Mouse (Mus musculus): ENCODE results near the gene Ppm1b.

The Ppm1b gene

DNA sequence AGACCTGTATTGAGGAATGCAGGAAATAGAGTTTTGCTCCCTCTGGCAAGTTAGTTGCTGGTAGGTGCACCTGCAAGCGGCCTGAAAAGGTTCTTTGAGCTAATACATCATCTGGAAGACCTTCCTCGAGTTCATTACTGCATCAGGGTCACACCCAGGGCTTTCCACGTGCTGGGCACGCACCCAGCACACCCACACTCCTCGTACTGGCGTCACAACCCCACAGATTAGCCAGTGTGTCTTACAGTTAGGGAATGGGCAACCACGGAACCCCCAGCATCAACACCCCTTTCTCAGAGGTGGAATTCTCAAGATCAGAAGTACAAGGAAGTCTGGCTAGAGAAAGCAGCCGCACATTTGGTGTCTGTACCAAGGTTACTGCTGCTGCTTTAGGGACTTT is 67.7 kb downstream of the Ppm1b start:
- DNase-seq (ENCODE audit: low read depth): no peak

DNA sequence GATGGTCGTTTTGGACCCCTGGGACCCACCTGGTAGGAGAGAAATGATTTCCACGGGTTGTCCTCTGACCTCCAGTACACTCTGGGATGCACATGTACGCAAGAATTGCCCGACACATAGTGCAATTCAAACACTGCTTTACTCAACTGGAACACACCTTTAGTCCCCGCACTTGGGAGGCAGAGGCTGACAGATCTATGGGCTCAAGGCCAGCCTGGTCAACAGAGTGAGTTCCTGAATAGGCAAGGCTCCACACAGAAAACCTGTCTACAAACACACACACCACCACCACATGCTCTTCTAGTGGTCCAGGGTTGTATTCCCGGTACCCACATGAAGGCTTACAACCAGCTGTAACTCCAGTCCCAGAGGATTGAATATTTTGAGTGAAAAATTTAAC is 68.6 kb downstream of the Ppm1b start:
- DNase-seq (ENCODE audit: low read depth): no peak

DNA sequence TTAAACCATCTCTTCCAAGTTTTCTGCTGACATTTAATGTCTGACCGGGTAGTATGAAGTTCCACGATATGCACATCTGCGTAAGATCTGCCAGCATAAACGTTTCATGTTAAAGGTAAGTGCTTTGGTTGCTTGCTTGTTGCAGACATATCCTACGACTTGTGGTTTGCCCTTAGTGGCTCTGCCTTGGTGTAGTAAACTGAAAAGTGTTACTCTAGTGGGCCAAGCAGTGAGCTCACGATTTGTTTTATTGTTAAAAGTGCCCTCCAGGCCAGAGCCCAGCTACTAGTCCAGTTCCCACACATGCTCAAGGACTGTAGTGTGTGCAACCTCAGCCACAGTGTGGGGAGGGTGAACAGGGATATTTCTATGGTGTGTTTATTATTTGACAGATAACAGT is 69.9 kb downstream of the Ppm1b start:
- DNase-seq (ENCODE audit: low read depth): no peak

DNA sequence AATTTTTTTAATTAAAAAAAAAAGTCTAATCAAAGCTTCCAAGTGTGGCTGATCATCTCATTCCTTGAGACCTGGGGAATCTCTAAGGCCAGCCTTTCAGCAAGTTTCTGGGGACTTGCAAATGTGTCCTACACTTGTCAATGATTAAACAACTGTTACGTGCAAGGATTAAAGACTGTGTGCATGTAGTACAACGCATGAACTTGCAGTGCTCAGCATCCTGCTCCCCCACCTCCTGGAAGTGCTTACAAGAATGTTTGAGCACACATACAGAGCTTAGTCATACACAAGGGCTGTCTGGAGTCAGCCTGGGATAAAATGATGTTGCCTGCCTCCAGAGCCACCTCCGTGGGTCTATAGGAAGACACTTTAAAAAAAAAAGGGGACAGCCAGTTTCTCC is 70.7 kb downstream of the Ppm1b start:
- no peak for DNase-seq (ENCODE audit: low read depth)

DNA sequence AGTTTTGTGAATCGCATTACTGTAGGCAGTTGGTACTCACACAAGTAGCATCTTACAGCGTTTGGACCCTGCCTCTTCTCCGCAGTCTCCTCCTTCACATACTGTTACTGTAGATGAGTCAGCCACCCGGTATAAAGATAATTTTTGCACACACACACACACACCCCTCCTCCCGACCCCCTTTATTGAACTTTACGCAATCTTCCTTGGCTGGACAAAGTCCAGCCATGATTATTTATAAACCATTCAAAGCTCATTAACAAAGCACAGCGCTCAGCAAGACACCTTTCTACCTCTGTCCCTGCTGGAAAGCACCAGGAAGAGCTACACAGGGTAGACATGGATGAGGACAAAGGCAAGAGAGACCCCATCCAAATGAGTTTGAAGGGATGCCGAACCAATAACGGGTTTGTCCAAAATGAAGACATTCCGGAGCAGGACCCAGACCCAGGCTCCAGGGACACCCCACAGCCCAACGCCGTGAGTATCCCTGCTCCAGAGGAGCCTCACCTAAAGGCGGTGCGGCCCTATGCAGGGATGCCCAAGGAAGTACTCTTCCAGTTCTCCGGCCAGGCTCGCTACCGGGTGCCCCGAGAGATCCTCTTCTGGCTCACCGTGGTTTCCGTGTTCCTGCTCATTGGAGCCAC is 71.7 kb downstream of the Ppm1b start, which contains the start of gene Slc3a1:
Slc3a1 (plus strand) TSS at position 284 of the 647 bp plus-strand sequence.
- no peak for DNase-seq (ENCODE audit: low read depth)

DNA sequence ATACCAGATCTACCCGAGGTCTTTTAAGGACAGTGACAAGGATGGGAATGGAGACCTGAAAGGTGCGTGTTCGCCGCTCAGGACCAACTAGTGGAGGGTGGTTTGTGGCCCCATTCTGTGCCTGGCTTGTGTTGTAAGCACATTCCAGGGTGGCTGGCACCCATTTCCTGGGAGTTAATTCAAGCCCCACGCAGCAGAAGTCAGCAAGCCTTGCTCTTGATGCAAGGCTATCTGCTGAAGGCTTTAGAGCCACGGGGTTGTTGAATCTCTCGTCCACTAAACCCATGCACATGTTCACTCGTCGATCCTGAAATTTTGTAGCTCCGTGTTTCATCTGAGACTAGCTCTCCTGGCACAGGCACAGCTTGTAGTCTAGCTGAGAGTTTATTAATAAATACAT is 72.3 kb downstream of the Ppm1b start:
- DNase-seq (ENCODE audit: low read depth): no peak

DNA sequence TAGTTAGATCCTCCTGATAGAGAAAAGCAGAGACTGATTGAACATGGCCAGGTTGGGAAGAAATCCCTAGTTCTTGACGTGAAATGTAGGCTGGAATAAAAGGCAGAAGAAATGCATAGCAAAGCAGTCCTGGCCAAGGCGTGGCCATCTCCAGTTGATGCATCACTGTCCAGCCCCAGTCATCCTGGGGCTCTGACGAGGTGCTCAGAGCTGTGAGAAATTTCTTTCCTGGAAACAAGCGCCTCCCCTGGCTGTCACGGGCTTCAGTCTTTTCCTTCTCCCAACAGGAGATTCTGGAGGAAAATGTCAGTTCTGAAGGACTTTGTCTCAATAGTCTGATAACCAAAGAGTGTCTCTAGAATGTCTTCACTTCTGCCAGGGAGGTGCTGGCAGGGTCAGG is 74.1 kb downstream of the Ppm1b start:
- no peak for DNase-seq (ENCODE audit: low read depth)

DNA sequence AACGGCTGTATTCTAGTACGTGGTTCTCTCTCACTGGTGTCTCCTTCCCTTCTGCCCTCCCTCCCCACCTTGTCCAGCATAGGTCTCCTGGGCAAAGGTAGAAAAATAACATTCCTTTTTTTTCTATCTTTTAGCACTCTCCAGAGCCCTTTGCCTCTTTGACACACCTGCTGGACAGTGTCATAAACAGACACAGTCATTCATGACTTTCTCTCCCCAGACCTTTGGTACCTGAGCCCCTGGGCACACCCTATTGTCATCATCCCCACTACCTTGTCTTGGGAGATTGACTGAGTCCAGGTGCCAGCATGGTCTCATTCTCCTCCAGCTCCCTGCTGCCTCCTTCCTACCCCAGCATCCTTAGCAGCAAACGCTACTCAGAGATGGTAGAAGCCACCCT is 76.5 kb downstream of the Ppm1b start:
- DNase-seq (ENCODE audit: low read depth): no peak

DNA sequence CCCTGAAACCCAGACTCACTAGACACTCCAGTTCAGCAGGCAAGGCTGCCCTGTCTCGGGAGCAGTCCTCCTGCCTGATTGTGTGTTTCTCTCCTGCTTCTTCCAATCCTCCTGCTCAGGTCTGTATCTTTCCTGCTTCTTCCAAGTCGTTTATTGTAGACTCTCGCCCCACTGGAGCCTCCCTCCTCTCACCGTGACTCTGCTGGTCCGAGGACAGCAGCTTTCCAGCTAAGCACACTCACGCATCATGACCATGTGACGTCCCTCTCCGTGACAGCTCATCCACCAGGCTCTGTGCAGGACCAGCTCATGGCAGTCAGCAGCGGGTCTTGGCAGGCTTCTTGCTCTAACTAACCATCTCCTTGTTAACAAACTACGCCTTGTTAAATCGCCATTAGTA is 77.5 kb downstream of the Ppm1b start:
- DNase-seq (ENCODE audit: low read depth): no peak

DNA sequence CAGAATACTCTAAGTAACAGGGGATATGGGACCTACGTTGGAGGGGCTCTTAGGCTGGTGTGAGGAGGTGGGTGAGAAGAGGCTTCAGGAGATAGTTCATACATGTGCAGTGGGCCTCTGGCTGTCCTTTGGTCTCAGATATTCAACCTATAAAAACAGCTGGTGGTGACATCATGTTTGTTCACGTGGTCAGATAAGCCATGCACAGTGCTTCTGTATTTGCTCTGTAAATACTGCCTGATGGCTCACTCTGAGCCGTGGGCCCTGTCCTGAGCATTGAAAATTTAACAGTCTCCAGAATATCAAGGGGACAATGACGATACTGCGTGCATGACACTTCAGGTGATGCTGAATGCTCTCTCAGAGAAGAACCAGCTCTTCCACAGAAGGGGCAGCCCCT is 81.3 kb downstream of the Ppm1b start:
- no peak for DNase-seq (ENCODE audit: low read depth)

DNA sequence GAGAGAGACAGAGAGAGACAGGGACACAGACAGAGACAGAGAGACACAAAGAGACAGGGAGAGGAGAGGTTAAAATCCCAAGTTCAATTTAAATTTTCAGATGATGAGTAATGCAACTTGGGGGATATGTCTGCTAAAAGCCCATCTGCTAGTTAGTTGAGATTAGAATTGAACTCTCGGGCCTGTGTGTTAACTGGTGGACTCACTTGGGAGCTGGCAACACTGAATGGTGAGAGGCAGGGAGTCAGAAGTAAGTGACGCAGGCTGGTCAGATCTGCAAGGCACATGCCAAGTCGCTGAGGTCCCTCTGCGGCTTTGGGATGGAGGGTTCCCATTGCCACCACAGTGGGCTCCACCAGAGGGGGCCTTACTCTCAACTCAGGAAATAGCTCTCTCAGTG is 81.8 kb downstream of the Ppm1b start:
- no peak for DNase-seq (ENCODE audit: low read depth)

DNA sequence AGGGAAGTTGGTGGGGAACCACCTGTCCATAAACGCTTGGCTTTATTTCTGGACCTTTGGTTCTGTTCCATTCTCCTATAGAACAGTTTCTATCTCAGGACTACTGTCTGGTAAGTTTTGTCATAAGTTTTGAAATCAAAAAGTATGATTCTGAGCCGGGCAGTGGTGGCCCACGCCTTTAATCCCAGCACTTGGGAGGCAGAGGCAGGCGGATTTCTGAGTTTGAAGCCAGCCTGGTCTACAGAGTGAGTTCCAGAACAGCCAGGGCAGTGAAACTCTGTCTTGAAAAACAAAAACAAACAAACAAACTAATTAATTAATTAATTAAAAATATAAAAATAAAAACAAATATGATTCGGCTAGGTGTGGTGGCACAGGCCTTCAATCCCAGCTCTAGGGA is 82.2 kb downstream of the Ppm1b start:
- no peak for DNase-seq (ENCODE audit: low read depth)

DNA sequence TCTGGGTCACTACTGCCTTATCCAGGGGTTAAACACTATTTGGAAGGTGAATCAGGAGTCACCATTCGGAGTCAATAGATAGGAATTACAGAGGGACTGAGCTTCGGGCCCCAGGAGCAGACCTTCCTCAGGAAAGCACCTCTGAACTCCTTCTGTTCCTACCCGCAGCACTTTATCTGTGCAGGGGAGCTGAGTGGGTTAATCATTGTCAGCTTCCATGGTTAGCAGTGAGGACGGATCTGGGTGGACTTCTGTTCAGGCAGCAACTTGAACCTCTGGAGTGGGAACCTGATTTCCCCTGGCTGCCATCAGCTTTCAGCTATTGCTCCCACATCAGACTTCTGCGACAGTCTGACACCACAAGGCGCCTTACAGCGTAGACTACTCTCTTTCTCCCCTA is 84.4 kb downstream of the Ppm1b start:
- no peak for DNase-seq (ENCODE audit: low read depth)

DNA sequence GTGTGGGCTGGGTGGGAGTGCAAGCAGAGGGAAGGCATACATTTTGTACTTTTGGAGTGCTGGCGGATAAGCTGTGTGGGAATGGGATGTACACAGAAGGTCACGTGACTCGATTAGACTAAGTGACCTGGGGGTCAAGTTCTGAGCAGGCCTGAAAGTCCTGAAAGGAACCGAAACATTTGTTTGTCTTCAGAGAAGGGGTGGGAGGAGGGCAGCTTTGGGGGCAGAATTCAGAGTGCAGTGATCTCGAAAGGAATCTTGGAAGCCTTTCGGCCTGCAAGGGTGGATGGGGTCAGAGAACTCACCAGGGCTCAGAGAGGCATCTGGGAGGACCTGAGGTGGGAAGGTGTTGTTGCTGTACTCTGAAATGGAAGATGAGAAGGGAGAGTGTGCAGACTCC is 85.9 kb downstream of the Ppm1b start:
- DNase-seq (ENCODE audit: low read depth): no peak

DNA sequence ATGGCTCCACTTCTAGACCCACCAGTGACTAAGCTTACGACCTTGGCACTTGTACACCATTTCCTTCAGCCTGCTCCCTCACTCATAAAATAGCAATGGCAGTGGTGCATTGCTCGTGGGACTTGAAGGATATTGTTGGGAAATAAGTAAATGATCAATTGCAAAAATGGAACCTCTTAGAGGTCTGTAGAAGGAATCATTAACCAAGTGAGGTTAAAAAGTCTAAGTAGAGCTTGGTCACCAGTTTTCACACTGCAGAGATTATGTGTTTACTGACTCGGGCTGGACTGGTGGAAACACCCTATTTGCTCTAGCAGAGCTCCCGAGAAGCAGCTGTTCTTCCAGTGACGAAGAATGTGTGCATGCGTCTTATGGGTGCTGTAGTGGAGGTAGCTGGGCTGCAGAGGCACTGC is 86.9 kb downstream of the Ppm1b start:
- DNase-seq (ENCODE audit: low read depth): no peak

DNA sequence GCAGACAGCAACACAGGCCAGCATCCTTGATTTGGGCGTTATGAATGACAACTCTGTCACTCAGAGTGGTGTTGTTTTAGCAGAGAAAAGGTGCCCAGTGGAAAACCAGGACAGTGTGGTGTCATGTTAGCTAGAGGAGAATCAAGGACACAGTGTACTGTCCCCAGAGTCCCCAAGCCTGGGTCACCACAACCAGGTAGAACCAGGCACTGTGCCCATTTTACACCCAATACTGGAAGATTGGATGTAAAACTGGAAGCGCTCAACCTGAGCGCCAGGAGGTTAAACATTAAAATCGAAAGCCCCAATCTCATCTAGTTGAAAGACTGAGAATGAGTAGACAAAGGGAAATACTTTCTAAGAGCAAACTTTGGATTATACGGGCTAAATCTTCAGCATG is 87.9 kb downstream of the Ppm1b start:
- no peak for DNase-seq (ENCODE audit: low read depth)

DNA sequence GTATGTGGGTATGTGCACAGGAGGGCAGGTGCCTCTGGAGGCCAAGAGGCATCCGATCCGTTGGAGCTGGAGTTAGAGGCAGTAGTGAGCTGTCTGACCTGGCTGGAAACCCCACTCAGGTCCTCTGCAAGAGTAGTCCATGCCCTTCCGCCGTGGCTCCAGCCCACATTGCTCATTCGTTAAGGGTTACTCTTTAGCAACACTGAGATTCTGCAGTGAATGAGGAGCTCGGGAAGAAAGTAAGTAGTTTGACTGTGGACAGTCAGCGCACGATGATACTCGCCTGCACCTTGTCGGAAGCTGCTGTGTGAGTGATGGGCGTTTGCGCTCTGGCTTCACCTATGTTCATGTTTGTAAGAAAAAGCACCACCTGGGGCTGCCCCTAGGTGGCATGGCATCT is 88.6 kb downstream of the Ppm1b start:
- no peak for DNase-seq (ENCODE audit: low read depth)

DNA sequence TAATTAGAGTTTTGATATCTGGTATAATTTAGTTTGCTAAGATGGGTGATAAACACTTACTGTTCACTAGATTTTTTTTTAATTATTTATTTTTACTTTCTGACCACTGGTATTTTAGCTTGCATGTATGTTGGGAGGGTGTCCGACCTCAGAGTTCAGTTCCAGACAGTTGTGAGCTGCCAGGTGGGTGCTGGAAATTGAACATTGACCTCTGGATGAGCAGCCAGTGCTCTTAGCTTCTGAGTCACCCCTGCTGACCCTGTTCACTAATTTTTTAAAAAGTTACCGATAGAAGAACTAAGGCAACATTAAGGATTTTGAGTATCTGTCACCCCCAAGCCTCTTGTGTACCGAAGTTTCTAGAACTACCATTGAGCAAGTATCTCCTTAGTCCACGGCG is 91.8 kb downstream of the Ppm1b start:
- no peak for DNase-seq (ENCODE audit: low read depth)

DNA sequence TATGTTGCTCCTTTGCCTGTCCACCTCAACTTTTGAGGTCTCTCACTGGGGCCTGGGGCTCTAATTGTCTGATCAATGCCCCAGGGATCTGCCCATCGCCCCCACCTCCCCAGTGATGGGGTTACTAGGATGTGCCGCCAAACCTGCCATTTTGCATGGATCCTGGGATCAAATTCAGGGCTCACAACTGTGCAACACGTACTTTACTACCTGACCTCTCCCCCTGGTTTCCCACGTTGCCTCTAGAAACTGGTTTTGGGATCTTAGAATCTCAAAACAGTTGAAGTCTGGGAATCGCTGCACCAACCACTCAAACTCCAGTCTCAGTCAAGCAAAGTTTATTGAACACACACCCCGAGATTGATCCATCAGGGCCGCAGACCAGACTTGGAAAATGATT is 101.7 kb downstream of the Ppm1b start:
- DNase-seq (ENCODE audit: low read depth): no peak

DNA sequence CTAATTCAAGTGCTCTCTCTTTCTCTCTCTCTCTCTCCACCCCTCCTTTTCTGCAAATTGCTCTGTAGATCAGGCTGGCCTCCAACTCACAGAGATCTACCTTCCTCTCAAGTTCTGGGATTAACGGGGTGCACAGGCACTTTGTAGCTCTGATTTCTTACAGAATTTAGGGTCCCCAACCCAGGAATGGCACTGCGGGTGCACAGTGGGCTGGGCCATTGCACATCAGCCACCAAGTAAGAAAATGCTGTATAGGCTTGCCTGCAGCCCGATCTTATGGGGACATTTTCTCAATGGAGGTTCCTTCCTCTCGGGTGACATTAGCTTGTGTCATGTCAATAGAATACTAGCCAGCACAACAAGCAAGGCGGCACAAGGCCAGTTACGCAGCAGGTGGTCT is 102.6 kb downstream of the Ppm1b start:
- no peak for DNase-seq (ENCODE audit: low read depth)

DNA sequence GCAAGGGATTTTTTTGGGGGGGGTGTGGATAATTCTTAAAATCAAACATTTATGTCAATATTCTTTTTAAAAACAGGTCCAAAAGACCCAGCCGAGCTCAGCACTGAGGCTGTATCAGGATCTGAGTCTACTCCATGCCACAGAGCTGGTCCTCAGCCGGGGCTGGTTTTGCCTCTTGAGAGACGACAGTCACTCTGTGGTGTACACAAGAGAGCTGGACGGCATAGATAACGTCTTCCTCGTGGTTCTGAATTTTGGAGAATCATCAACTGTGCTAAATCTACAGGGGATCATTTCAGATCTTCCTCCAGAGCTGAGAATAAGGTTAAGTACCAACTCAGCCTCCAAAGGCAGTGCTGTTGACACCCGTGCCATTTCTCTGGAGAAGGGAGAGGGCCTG is 107.0 kb downstream of the Ppm1b start:
- no peak for DNase-seq (ENCODE audit: low read depth)

DNA sequence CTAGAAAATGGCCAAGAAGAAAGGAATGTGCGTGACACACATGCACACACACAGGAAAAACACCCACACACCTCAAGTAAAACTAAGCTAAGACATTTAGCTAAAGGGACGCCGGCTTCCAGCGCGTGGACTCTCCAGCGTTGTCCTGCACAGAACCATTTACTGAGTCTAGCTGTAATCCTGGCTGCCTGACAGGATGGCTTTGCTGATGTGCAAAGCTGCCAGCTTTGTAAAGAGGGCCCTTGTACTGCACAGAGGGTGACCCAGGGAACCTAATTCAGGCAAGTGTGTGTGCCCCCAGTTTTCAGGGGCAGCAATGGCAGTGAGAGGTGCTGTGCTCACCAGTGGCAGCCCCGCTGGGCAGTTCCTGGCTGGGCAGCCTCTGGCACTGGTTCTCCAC is 110.8 kb downstream of the Ppm1b start:
- no peak for DNase-seq (ENCODE audit: low read depth)

DNA sequence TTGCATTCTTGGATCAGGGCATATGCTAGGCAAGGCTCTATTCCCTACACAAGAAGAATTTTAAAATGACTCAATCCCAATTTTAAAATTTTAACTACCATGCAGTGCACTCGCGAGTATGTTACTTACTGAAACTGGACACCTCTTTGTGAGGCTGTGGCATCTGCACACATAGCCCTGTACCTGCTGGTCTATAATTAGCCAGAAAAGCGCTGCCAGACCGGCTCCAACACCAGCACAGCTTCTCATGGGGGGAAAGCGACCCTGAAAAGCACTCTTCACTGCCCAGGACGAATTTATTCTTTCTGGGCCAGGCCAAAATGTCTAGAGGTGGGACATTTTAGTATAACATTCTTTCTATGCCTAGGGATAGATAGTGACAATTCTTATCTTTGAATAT is 114.1 kb downstream of the Ppm1b start:
- no peak for DNase-seq (ENCODE audit: low read depth)

DNA sequence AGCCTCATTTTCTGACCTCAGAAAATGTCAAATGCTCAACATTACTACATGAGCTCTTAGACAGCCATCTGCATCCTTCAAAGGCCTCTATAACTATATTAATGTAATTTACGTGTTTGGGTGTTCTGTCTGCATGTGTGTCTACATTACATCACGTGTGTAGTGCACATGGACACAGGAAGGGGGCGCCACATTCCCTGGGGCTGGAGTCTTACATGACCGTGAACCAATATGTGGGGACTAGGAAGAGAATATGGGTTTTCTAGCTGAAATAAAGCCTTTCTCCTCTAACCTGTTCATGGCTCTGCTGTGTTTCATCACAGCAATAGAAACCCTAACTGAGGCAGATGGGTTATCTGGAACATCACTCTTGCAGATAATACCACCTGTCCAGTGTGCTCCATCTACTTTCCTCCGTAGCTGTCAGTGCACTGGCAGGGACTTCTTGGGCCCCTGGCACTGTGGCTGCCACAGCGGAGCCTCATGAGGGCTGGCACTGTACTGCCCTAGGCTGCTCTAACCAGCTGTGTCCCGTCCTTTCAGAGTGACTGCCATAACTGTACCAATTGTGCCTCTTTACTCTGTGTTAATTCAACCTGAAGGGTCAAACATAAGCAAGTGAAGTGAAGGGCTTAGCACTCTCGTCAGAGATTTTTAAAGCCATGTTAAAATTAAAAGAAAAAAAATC is 114.7 kb downstream of the Ppm1b start:
- no peak for DNase-seq (ENCODE audit: low read depth)

Measured in fibroblast of lung, adult 2 months (primary cell).